Mouse (Mus musculus): ENCODE results near the gene Slf2. TPM values are rescaled to one million over a fixed set of nuclear protein-coding genes. Genes with fewer than 3 reads are reported as not detected.

Gene Slf2
- polyA plus RNA-seq, 1 experiment from 2014 or later = 29.4 TPM

DNA sequence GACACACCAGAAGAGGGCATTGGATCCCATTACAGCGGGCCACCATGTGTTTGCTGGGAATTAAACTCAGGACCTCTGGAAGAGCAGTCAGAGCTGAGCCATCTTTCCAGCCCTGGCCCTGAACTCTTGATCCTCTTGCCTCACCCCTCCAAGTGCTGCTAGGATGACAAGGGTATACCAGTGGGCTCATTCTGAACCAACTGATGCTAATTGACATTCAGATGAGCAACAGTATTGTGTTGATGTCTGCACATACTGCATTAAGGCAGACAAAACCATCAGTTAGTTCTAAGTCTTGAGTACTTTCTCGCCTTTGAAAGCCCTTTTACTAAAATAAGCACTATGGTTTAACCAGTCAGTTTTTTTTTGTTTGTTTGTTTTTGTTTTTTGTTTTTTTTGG, 28.7 kb downstream of the Slf2 start:
- Histone ChIP-seq H3K4me2 (no peak overlapping the region), H3K4me1 (no peaks in the 10 kb centered on the region), H3K4me3 (no peak overlapping the region), H3K9me3 (no peaks in the 10 kb centered on the region), H3K27me3 (no peaks in the 10 kb centered on the region), H3K36me3 (peaks cover 71% of the 10 kb centered on the region), H3K9ac (no peak overlapping the region), H3K27ac (no peak overlapping the region)
- ATAC-seq (ENCODE audit: borderline replicate concordance, extremely low read depth, low FRiP score, low TSS enrichment) = no peak
- 99% methylated on average over 2 of the region's 2 CpGs for WGBS

DNA sequence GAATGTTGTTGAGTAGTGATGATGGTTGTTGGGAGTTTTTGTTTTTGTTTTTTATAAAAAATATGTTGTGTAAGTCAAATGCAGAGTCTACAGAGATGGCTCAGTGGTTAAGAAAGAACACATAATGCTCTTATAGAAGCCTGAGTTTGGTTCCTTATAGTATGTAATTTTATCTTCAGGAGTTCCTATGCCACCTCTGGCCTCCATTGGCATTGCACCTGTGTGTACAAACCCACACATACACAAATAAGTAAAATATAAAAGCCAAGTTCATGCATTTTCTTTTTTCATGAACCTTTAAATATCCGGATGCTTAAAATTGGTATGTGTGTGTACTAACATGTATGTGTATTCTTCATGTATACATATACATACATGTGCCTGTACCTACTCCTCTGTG, 35.0 kb downstream of the Slf2 start:
- ATAC-seq (ENCODE audit: borderline replicate concordance, extremely low read depth, low FRiP score, low TSS enrichment) = no peak
- 97% methylated on average over 1 of the region's 1 CpGs for WGBS
- H3K36me3 ChIP-seq = peaks cover 77% of the 10 kb centered on the region
- no peaks in the 10 kb centered on the region for H3K9me3 ChIP-seq
- no peak overlapping the region for H3K27ac ChIP-seq
- no peaks in the 10 kb centered on the region for H3K4me1 ChIP-seq
- no peaks in the 10 kb centered on the region for H3K27me3 ChIP-seq
- H3K9ac ChIP-seq = no peak overlapping the region
- H3K4me3 ChIP-seq = no peak overlapping the region
- no peak overlapping the region for H3K4me2 ChIP-seq

- WGBS = 68% methylated on average over 3 of the region's 3 CpGs
- no peak for ATAC-seq (ENCODE audit: borderline replicate concordance, extremely low read depth, low FRiP score, low TSS enrichment)
- no peak overlapping the region for H3K4me3 ChIP-seq
- H3K4me1 ChIP-seq = no peaks in the 10 kb centered on the region
- H3K9me3 ChIP-seq = no peaks in the 10 kb centered on the region
- peaks cover 86% of the 10 kb centered on the region for H3K36me3 ChIP-seq
- H3K27ac ChIP-seq = no peak overlapping the region
- no peak overlapping the region for H3K4me2 ChIP-seq
- H3K27me3 ChIP-seq = no peaks in the 10 kb centered on the region
- no peak overlapping the region for H3K9ac ChIP-seq
Measured at GRCm38 (mm10) chr19:44968329-44968728, 37.4 kb downstream of the Slf2 start.

GRCm38 (mm10) chr19:44976636-44977035, 45.7 kb downstream of the Slf2 start:
- H3K9ac ChIP-seq = no peak overlapping the region
- H3K27ac ChIP-seq = no peak overlapping the region
- no peak for ATAC-seq (ENCODE audit: borderline replicate concordance, extremely low read depth, low FRiP score, low TSS enrichment)
- H3K4me2 ChIP-seq = no peak overlapping the region
- H3K9me3 ChIP-seq = no peaks in the 10 kb centered on the region
- WGBS = 78% methylated on average over 6 of the region's 6 CpGs
- H3K27me3 ChIP-seq = no peaks in the 10 kb centered on the region
- no peaks in the 10 kb centered on the region for H3K4me1 ChIP-seq
- no peak overlapping the region for H3K4me3 ChIP-seq
- H3K36me3 ChIP-seq = peaks cover 92% of the 10 kb centered on the region

DNA sequence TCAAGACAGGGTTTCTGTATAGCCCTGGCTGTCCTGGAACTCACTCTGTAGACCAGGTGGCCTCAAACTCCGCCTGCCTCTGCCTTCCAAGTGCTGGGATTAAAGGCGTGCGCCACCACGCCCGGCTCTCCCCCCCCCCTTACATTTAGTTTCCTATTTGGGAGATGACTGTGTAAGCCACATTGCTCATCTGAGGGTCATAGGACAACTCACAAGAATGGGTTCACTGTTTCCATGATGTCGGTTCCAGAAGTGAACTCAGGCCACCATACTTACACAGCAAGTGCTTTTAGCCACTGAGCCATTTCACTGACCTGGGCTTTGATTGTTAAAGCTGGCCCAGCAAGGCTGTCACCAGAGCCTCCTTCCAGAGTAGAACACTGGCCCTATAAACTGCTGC, 46.2 kb downstream of the Slf2 start:
- no peak overlapping the region for H3K4me3 ChIP-seq
- H3K36me3 ChIP-seq = peaks cover 93% of the 10 kb centered on the region
- no peaks in the 10 kb centered on the region for H3K9me3 ChIP-seq
- H3K27me3 ChIP-seq = no peaks in the 10 kb centered on the region
- no peak overlapping the region for H3K27ac ChIP-seq
- no peak overlapping the region for H3K9ac ChIP-seq
- ATAC-seq (ENCODE audit: borderline replicate concordance, extremely low read depth, low FRiP score, low TSS enrichment) = no peak
- H3K4me1 ChIP-seq = no peaks in the 10 kb centered on the region
- 92% methylated on average over 6 of the region's 6 CpGs for WGBS
- no peak overlapping the region for H3K4me2 ChIP-seq

DNA sequence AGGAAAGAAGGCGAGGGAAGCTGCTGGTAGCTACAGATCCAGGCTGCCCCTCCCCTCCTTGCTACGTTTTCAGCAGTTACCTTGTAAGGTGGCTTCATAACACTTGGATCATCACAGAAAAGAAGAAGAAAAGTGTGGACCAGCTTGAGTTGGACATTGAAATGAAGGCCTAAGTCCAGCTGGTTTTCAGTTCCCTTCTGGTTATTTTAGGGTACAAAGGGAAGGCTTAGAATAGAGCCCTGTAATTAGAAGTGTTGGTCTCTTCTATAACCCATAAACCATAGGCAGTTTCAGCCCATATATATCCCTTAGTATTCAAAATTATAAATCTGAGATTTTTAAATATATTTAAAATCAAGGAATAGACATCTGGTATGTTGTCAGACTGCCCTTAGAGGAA, 49.8 kb downstream of the Slf2 start:
- H3K4me3 ChIP-seq = no peak overlapping the region
- peaks cover 61% of the 10 kb centered on the region for H3K36me3 ChIP-seq
- H3K27ac ChIP-seq = no peak overlapping the region
- H3K4me2 ChIP-seq = no peak overlapping the region
- H3K9ac ChIP-seq = no peak overlapping the region
- H3K27me3 ChIP-seq = no peaks in the 10 kb centered on the region
- no peak for ATAC-seq (ENCODE audit: borderline replicate concordance, extremely low read depth, low FRiP score, low TSS enrichment)
- WGBS = 75% methylated on average over 2 of the region's 2 CpGs
- H3K9me3 ChIP-seq = no peaks in the 10 kb centered on the region
- H3K4me1 ChIP-seq = no peaks in the 10 kb centered on the region

DNA sequence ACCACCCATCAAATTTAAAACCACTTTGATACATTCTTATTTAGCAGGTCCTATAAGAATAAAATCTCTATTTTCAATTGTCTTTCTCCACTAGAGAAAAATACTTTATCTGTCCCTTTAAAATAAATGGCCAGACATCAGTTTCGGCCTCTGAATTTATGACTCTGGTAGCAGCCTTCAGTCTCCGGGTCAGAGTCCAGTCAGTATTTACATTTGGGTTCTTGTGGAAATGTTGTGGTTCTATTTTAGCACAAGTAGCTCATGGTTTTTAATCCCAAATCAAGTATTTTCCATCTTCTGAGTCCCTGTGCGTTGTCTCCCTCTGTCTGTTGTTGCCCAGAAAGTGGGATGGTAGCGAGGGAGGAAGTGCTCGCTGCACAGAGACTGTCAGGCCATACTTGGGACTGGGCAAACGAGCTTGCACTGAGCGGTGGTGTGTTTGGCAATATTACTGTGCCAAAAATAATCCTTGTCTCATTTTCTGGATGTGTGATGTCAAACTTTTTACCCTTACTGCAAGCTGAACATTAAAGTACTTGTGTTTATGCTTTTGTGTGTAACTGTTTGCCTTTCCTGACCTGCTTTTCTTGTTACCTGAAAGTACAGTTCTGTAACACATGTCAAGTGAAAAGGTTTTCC, 51.6 kb downstream of the Slf2 start:
- H3K27ac ChIP-seq = no peak overlapping the region
- no peak overlapping the region for H3K4me3 ChIP-seq
- WGBS = 74% methylated on average over 7 of the region's 7 CpGs
- H3K27me3 ChIP-seq = no peaks in the 10 kb centered on the region
- peaks cover 43% of the 10 kb centered on the region for H3K36me3 ChIP-seq
- no peaks in the 10 kb centered on the region for H3K9me3 ChIP-seq
- no peak overlapping the region for H3K9ac ChIP-seq
- no peak overlapping the region for H3K4me2 ChIP-seq
- no peak for ATAC-seq (ENCODE audit: borderline replicate concordance, extremely low read depth, low FRiP score, low TSS enrichment)
- H3K4me1 ChIP-seq = no peaks in the 10 kb centered on the region

GRCm38 (mm10) chr19:44983366-44983765, 52.4 kb downstream of the Slf2 start:
- H3K27ac ChIP-seq = no peak overlapping the region
- 86% methylated on average over 6 of the region's 6 CpGs for WGBS
- H3K27me3 ChIP-seq = no peaks in the 10 kb centered on the region
- no peak overlapping the region for H3K4me2 ChIP-seq
- no peaks in the 10 kb centered on the region for H3K9me3 ChIP-seq
- no peak overlapping the region for H3K4me3 ChIP-seq
- no peak for ATAC-seq (ENCODE audit: borderline replicate concordance, extremely low read depth, low FRiP score, low TSS enrichment)
- H3K9ac ChIP-seq = no peak overlapping the region
- H3K4me1 ChIP-seq = 0 out of 2 replicates have a peak, but pooled peaks cover 3% of the 10 kb centered on the region
- peaks cover 36% of the 10 kb centered on the region for H3K36me3 ChIP-seq

GRCm38 (mm10) chr19:44984420-44984819, 53.5 kb downstream of the Slf2 start:
- Histone ChIP-seq H3K27ac (no peak overlapping the region), H3K4me3 (no peak overlapping the region), H3K27me3 (no peaks in the 10 kb centered on the region), H3K9me3 (no peaks in the 10 kb centered on the region), H3K9ac (no peak overlapping the region), H3K4me1 (peaks cover 11% of the 10 kb centered on the region), H3K4me2 (no peak overlapping the region), H3K36me3 (peaks cover 27% of the 10 kb centered on the region)
- ATAC-seq (ENCODE audit: borderline replicate concordance, extremely low read depth, low FRiP score, low TSS enrichment) = no peak
- WGBS = 89% methylated on average over 4 of the region's 4 CpGs

GRCm38 (mm10) chr19:44985159-44985988, 54.4 kb downstream of the Slf2 start:
- H3K4me1 ChIP-seq = peaks cover 20% of the 10 kb centered on the region
- H3K9me3 ChIP-seq = no peaks in the 10 kb centered on the region
- H3K4me2 ChIP-seq = no peak overlapping the region
- no peak overlapping the region for H3K27ac ChIP-seq
- H3K4me3 ChIP-seq = no peak overlapping the region
- no peaks in the 10 kb centered on the region for H3K27me3 ChIP-seq
- peaks cover 19% of the 10 kb centered on the region for H3K36me3 ChIP-seq
- H3K9ac ChIP-seq = no peak overlapping the region
- 42% methylated on average over 5 of the region's 5 CpGs for WGBS
- ATAC-seq (ENCODE audit: borderline replicate concordance, extremely low read depth, low FRiP score, low TSS enrichment) = no peak

- no peak for ATAC-seq (ENCODE audit: borderline replicate concordance, extremely low read depth, low FRiP score, low TSS enrichment)
- peaks cover 5% of the 10 kb centered on the region for H3K36me3 ChIP-seq
- H3K4me3 ChIP-seq = no peak overlapping the region
- H3K4me2 ChIP-seq = no peak overlapping the region
- no peak overlapping the region for H3K27ac ChIP-seq
- H3K9ac ChIP-seq = no peak overlapping the region
- no peaks in the 10 kb centered on the region for H3K9me3 ChIP-seq
- H3K4me1 ChIP-seq = peaks cover 34% of the 10 kb centered on the region
- WGBS = 66% methylated on average over 6 of the region's 6 CpGs
- no peaks in the 10 kb centered on the region for H3K27me3 ChIP-seq
Measured at GRCm38 (mm10) chr19:44987004-44987403, 56.1 kb downstream of the Slf2 start.

DNA sequence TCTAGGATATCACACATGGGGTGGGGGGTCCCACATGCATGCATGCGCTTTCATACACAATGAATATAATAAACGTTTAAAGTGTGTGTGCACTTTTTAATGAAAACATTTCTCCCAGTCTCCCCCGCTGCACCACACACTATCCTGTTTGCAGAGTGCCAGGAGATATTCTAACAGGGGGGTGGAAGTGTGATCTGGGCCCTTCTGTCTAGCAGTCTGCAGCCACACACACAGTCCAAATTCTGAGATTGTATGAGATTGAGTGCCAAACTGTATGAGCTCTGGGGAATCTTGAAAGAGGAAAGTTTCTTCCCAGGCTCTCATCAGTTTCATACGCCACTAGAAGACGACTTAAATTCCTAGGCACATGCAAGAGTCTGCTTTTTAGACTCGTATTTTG, 56.9 kb downstream of the Slf2 start:
- 51% methylated on average over 6 of the region's 6 CpGs for WGBS
- no peak overlapping the region for H3K4me3 ChIP-seq
- H3K9me3 ChIP-seq = no peaks in the 10 kb centered on the region
- no peak overlapping the region for H3K9ac ChIP-seq
- no peaks in the 10 kb centered on the region for H3K27me3 ChIP-seq
- no peak overlapping the region for H3K4me2 ChIP-seq
- H3K4me1 ChIP-seq = peaks cover 40% of the 10 kb centered on the region
- H3K36me3 ChIP-seq = no peaks in the 10 kb centered on the region
- H3K27ac ChIP-seq = no peak overlapping the region
- no peak for ATAC-seq (ENCODE audit: borderline replicate concordance, extremely low read depth, low FRiP score, low TSS enrichment)

All from lung, embryonic 15.5 days (tissue).